Mouse (Mus musculus) thymus, adult 18-20 months (tissue): ENCODE results near the gene 9230112D13Rik.

Source experiments
- DNase-seq, 2 experiments: peaks; one replicate each; pipeline ENCODE4 v3.0.0; 2022; ENCODE audit warnings: mixed read lengths in 2 of 2

Gene 9230112D13Rik

DNA sequence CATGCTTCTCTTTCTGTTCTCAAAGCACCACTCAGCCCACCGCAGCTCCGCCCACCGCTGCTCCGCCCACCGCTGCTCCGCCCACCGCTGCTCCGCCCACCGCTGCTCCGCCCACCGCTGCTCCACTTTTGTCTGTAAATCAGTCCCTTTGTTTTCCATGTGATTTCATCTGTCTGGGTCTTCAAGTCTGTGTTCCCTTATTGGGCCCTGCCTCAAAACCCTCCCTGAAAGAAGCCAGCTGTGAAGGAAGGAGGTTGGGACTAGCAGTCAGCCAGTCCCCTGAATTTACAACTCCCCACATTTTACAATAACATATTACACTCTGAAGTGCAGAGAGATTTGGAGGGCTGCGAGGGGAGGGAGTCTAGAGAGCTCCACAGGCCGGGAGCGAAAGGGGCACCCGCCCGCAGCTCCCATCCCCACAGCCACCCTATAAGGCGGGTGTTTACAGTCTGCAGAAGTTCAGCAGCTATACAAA is 18.1 kb upstream of the 9230112D13Rik start:
- DNase-seq: no peak

DNA sequence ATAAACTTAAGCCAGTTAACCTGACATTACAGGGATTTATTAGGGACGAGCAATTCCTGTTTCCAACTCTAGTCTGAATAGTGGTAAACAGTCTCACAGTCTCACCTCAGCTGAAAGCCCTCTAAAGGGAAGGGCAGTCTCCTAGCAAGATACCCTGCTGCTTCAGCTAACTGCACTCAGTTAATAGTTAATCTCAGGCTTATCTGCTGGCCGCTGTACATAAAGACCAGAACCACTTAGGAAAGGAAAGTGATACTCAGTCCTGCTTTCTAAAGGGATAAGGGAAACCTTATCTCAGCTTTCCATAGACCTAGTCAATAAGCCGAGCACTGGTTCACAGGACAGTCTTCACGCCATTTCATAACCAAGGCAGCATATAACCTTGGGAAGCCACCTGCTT is 13.3 kb upstream of the 9230112D13Rik start:
- DNase-seq: no peak

DNA sequence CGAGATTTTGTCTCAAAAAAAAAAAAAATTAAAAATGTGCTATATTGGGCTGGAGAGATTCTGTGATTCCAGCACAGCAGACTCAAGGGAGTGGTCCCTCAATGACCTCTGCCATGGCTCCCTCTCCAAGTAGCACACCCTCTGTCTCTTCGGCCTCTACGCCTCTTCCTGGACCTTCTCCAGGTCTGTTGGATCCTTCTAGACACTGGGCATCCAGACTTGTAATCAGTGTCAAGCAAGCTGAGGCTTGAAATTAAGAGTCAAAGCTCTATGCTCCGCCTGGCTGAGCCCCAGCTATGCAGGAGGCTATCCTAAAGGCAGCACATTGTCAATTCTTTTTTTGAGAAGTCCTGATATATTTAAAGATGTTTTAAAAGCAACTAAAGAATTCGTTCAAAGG is 10.9 kb upstream of the 9230112D13Rik start:
- no peak for DNase-seq

DNA sequence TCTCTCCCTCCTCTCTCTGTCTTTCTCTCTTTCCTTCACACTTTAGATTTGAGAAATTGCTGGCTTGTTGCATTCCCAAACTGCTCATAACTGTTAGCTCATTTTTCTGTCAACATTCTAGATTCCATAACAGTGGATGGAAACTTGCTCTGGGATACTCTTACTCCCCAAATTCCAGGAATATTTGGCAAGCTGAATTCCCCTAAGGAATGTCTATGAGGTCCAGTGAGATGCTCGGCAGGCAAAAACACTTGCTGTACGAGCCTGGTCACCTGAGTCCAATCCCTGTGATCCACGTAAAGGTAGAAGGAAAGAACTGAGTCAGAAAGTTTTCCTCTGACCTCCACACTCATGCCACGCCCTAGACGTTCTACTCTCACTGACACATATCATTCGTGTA is 9.9 kb upstream of the 9230112D13Rik start:
- no peak for DNase-seq

DNA sequence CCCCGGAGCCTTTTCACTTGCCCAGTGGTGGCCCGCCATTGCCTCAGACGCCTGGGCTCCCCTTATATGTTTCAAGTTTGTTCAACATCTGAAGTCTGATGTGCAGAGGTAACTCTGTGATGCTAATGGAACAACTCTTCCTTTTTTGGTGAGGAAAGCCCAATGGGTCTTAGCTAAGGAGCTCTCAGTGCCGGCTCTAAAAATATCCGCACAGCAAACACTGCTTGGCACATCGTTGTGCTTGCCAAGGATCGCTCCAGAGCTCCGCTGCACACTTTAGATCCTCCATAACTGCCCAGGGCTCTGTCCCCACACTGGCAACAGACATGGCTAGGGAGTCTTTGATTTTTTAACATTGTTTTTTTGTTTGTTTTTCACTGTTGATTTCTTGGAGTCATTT is 6.2 kb upstream of the 9230112D13Rik start:
- no peak for DNase-seq

DNA sequence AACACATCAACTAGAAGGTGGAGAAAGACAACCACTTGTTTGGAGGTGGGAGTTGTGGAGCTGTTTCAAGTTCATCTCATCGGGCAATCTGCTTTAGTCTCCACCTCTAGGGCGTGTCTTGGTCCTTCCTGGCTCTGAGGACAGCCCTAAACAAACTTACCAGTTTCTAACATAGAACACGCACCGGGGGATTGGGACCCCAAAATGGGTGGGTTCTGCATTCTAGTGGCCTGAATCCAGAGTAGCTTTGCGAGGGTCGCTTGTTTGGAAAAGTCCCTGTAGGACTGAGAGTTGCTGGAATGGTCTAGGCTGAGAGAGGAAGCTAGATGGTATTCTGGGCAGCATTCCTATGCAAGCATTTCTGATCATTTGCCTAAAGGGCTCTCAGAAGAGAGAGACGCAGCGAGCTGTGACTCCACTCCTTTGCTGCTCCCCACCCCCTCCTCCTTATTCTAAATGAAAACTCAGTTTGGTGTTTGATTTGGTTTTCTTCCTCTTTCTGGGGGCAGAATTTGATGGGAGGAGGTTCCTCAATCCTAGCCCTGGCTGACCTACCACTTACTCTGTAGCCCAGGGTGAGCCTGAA is 4.5 kb downstream of the 9230112D13Rik start:
- no peak for DNase-seq

DNA sequence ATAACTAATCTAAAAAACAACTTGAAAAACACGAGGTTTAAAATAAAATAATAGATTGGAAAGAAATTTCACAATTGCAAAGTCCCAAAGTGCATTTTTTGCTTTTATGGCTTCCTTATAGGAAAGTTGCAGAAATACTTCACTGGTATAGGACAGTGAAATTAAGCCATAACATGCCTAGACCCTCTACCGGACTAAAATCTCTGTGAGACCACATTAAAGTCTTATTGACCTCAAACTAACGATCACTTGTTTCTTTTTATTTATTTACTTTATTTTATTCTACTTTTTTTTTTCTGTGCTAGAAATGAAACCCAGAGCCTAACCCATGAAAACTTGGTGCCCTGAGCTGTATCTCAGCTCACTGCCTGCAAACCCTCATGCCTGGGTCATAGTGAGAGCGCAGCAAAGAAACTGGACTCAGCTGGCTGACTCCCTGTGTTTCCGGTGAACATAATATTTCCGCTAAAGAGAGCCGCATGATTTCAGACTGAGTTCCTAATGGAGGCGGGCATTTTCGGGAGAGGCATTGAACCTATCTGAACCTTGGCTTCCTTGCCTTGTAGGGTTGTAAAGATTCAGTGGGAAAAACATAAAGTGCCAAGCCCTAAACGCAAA is 5.5 kb downstream of the 9230112D13Rik start:
- DNase-seq: no peak

DNA sequence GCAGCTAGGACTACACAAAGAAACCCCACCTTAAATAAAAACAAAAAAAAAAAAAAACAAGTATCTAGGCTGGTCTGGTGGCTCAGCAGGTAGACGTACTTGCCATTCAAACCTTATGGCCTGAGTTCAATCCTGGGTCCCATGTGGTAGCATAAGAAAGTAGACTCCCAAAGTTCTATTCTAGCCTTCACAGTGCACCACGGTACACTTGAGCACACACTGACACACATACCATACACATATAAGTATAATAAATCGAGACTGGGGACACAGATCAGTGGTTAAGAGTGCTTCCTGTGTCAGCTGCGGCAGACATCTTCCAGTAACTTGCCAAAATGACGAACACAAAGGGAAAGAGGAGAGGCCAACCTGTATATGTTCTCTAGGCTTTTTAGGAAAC is 6.7 kb downstream of the 9230112D13Rik start:
- DNase-seq: no peak

DNA sequence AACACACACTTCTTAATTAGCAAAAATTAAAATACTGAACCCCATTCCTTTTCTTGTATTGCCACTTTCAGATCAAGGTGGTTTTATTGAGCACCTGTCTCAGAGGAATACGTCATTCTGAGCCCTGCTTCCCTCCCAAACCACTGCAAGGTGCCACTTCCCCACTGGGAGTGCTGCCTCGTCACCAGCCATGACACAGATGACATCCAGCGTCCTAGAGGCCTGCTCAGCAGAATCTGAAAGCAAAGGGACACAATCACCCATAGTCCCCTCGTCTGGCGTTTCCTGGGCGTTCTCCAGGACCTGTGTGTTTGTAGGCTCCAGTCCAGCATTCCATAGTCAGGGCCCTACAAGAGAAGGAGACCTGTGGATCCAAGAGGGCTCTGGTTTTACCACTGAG is 8.5 kb downstream of the 9230112D13Rik start:
- DNase-seq: no peak

DNA sequence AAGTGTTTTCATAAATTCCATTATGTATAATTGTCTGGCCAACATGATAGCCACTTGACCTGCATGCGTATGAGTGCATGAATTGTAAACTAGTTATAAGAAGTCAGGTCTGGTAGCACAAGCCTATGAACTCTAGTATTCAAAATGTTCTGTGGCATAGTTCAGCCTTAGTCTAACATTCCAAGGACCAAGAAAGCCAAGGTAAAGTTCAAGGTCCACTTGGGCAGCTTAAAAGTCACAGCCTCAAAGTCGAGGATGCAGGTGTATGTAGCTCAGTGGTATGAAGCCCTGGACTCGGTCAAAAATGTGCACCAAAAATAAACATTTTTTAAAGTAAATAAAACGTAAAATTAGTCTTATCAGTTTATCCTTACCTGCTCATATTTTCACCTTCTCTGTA is 10.0 kb downstream of the 9230112D13Rik start:
- no peak for DNase-seq

DNA sequence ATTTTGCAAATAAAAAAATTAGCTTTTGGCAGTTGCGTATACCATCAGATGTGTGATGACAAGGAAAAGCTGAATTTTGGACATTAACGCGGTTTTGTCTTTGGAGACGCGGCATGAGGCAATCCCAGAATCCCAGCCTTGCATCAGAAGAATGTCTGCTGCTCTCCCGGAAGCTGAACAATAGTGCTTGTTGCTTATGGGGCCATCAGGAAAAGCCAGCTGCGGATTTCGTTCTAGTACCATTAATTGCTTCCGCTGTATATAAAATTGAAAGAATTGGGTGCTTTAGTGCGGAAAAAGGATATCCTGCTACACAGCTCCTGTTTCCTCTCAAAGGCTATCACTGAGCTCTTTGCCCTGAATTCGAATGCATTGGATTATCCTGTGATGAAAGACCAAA is 10.7 kb downstream of the 9230112D13Rik start:
- no peak for DNase-seq

DNA sequence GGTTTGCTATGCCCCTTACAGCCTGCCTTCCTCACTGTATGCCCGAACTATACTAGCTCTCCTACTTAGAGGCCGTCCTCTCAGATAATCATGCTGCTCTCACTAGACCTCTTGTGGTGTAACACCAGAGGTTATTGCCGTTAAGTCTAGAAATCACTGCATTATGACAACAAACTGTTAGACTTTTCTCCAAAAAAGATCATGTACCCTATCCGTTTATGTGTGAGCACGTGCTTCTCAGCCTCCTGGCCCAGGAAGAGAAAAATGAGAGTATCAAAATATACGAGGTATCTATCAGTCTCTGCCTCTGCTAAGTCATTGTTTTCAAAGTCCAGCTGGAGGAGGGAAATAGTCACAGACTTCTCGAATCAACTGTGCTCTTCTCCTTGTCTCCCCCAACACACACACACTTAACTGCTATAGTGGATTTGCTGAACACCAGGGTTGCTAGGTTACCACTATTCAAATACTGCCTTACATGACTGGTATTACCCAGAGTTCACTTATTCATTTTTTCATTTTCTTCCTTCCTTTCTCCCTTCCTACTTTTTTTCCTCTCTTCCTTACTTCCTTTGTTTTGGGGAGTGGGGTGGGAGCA is 13.7 kb downstream of the 9230112D13Rik start:
- DNase-seq: no peak

DNA sequence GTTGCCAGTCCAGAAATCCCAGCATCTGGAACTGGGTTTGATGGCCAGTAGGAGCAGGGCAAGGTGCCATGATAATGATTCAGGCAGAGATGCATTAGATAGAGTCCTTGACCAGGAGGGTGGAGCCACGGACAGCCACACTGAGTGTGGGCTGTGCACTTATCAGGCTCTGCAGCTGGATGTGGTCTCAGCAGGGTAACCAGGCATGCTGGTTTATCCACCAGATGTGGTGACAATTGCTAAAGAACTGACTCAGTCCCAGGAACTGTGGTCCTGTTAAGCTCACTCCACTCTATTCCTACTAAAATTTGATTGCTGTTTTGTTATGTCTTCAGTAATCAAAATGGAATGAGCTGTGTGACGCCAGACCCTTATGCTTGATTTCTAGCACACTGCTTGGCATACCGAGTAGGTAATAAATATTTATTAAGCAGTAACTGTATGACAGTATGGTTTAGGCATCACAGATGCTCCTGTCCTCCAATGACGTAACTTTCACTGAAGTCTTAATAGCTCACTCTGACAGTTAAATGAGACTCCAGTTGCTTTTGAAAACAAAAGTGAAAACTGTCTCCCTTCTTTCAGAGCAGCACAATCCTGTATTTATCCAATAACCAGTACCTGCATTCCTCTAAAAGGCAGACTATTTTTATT is 14.3 kb downstream of the 9230112D13Rik start:
- DNase-seq: no peak

DNA sequence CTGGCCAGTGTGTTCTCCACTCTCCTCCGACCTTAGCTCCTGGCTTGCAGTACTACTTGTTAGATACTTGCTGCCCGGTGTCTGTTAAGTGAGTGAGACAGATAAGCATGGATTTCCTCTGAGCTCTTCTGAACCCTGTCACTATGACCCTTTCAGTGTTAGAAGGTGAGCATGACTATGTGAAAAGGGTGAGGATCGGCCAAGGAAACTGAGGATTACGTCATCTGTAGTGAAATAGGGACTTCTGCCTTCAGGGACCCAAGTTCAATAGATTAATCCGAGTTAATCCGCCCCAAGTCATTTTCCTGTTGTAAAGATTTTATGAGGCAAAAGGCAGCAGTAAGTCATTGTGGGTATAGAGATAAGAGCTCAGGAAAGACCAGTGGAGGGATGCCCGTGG is 17.3 kb downstream of the 9230112D13Rik start:
- DNase-seq: no peak

DNA sequence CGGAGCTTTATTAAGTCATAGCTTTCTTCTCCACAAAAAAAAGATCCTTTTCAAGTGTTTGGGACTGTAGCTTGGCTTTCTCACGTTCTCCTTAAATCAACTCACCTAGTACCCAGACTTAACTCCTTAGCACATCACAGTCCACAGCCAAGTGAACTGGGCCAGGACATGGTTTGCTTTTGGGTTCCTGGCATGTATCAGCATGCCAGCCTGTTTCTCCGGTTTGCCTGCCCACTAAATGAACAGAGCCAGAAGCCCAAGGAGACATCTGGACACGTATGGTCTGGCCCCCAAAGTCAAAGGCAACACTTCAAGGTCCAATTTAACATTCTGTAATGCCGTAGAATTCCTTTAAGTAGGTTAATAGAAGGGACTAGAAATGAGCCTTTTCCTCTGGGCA is 18.2 kb downstream of the 9230112D13Rik start:
- no peak for DNase-seq

DNA sequence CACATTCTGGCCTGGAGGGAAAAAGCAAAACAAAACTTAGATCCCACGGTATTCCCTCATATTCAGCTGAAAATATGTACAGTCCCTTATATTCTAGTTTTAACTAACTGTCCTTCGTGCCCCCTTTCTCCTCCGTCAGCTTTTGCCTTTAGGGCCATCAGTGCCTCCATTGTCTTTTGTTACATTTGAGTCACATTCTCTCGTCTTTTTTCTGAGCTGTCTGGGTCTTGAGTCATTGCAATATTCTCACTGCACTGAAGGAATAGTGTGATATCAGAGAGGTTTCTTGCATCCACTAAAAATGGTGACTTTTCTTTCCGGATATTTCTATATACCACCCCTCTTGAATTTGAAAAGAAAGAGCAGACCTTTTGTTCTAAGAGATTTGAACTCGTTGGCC is 18.8 kb downstream of the 9230112D13Rik start:
- DNase-seq: no peak

DNA sequence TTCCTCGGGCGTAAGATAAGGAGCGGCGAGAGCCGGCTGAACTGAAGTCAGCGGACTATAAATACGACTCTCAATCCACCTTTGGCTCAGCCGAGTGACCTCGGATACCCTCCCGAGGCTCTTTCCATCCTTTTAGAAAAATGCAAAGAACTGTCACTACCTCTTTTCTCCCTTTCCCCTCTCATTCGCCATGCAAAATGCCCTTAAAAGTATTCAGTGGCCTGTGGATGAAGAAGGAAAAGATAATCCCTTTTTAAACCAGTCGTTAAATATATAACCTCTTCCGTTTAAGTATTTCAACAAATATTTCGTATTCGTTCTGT is 19.3 kb downstream of the 9230112D13Rik start, which contains the start of gene Bmpr1a:
Gene Bmpr1a, minus strand, starts transcription at position 17 of the 323 bp plus-strand sequence.
- no peak for DNase-seq

DNA sequence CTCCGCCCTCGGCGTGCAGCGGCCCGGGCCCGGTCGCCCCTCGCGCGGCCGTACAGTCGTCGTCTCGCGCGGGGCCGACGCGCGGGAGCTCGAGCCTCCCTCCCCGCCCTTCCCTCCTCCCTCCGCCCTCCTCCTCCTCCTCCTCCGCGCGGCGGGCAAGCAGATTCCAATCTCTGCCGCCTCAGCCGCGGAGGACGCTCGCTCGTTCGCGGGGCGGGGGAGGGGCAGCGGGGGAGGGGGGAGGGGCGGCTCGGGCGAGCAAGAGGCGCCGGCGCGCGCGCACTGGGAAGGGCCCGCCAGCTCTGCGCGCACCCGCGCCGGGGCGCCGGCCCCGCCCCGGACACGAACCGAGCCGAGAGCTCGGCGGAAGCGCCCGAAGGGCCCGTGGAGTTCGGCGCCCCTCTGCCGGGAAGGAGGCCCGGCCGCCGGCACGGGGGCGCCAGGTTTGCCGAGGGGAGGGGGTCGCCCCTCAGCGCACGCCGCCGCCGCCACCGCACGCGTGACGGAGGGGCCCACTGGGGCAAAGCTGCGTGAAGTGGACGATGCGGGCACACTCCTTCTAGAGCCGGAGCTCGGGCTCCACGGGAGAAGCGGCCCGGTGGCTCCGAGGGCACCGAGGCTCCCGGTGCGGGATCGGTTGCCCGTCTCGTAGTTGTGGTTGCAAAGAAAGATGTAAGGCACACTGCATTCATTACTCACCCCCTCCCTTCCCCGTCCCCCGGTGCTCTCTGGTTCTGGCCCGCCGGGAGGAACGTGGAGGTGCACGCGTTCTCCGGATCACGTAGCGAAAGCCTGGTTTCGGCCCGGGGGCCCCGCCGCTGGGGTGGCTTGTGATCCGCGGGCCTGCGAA is 19.9 kb downstream of the 9230112D13Rik start:
- DNase-seq: peak; percentile 71

DNA sequence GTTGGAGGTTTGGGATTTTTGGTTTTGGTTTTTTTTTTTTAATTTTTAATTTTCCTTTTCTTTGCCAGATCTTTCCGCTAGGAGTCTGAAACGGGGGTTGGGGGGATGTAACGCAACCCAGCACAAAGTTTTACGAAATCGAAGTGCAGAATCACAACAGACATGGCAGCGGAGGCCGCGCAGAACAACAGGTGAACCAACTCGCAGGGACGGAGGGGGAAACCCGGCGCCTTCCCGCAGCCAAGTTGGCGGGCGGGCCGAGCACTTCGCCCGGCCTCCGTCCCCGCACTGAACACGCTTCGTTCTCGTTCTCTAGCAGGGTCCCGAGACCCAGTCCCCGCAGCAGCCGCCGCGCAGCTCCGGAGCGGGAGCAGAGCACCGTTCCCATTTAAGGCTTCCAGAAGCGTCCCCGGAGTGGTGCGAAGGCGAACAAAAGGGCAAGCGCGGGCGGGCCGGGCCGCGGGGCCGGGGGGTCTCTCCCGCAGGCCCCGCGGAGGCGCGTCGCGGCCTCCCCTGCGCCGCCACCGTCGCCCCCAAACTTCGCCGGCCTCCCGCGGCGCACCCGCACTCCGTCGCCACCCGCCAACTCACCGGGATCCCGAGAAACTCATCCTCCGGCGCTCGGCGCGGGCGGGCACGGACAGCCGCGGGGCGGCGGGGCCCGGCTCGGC is 20.7 kb downstream of the 9230112D13Rik start:
- DNase-seq: peak; percentile 17 to 30

DNA sequence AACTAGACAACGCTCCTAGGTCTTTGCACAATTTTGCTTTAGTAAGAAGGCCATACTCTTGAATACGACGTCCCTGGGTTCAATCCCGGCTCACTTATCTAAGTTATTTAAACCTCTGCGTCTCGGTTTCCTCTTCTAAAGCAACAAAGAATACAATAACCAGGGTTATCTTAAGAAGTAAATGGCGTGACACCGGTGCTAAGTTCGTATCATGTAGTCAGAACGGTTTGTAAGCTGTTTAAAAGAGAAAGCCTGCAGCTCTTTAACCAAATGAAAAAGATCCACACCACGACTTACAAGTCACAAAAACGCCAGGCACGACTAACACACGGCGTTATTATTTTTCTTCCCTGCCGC is 21.2 kb downstream of the 9230112D13Rik start:
- DNase-seq: no peak

DNA sequence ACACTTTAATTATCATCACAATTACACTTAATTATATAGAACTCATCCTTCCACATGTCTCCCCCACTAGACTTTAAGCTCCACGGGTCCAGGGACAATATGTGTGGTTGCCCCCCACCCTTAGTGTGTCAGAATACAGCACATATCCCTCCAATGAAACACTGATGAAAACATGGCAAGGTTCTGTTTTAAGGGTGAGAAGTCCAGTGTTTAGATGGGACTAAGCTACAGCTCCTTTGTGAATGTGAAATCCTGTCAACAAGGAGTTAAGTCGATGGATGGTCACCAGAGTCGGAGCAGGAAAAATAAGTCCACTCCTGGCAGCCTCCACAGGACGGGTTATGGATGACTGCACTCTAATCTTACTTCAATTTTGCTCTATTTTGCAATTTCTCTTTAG is 22.3 kb downstream of the 9230112D13Rik start:
- no peak for DNase-seq

DNA sequence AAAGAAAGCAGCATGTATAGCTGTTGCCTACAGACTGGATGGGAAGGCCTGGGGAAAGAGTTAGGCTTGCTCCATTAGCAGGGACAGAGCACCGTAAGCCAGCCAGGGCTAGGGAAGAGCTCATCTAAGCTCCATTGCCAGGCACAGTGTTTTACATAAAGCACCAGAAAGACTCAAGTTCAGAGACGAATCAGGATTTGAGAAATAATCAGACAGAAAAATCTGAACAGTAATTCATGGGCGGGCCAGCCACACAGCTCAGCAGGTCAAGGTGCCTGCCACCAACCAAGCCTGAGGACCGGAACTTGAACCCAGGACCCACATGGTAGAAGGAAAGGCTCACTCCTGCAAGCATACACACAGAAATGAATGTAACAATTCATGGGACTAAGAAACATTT is 22.9 kb downstream of the 9230112D13Rik start:
- no peak for DNase-seq

DNA sequence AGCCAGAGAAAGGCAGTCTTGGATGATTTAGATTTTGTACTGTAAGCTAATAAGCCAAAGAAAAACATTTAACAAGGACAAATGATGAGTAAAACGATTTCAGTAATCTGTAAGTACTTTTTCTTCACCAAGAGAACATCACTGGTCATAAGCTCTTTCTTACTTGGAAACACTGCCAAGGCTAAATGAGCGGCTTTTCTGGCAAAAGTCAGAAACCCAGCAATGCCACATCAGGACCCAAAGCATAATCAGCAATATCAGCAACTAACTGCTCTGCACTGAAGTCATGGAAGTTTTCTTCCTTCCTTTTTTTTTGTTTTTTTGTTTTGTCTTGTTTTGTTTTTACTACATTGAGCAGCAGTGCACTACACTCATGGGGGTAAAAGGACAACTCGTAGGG is 25.3 kb downstream of the 9230112D13Rik start:
- DNase-seq: no peak
